Mouse (Mus musculus) C2C12 (cell line): ENCODE results near the gene Erbb4.

Experiments used
- CTCF ChIP-seq: IDR thresholded peaks from one replicate; pipeline ENCODE4 v1.5.1; 2011; ENCODE audit not compliant: control insufficient read depth, insufficient read depth, insufficient read length
- MAX ChIP-seq: IDR thresholded peaks from one replicate; pipeline ENCODE4 v1.6.1; 2011; ENCODE audit warnings: mild to moderate bottlenecking, control low read depth

DNA sequence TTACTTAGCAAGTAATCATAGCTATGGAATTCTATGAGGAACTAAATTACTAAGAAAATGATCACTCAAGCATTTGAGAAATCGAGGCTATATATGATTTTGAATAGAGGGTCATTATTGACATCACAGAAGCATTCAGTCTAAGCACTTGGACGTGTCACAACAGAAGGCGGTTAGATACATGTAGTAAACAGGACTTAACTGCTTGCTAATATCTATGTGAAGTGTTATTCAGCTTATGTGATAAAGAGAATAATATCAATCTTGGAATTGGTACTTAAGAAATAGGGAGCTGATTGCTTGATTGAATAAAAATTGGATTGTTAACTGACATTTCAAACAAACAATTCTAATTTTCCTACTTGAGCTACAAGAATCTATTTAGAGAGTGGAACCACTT lies 190.0 kb downstream of the Erbb4 start:
- TF ChIP-seq CTCF (no peak), MAX (no peak)
